Mouse (Mus musculus): ENCODE results near the gene Chst12.

The Chst12 gene

DNA sequence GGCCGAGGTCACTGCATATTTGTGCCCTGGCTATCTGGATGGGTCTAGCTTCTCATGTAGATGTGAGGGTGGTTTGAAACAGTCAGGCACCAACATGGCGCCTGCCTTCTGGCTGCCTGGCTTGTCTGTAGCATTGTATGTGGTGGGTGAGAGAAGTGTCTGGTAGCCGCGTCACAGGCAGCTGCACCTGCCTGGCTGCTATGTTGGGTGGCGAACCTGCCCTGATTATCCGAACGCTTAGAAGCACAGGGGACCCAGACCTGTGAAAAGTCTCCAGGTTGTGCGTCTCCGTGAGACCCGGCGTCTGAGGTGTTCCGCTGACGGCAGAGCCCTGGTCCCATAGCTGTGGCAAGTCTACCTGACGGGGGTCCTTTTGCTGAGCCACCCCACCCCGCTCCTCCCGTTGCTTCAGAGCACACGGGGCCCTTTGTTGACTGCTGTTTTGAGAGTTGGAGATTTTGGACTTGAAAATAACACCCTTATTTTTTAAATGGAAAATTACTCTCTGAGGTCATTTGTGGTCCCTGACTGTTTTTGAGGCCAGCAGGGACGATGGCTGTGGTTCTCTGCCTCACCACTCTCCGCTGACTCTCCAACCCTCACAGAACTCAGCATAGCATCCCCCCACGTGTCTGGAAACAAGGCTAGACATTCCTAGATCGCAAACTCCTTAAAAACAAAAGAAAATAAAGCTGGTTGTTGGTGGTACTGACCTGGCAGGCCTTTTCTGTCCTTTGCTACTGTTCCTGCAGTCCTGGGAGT lies 12.0 kb downstream of the Chst12 start:
- CTCF ChIA-PET = interaction anchor here (0.6 to 0.9 kb wide), 2 partner anchors 11 to 99 kb away, joined by 3 read pairs; no protein-coding TSS in a partner anchor

GRCm38 (mm10) chr5:140517921-140518230 lies 12.5 kb downstream of the Chst12 start:
- CTCF ChIA-PET = no interaction called here

GRCm38 (mm10) chr5:140521196-140521595 lies 15.8 kb downstream of the Chst12 start:
- CTCF ChIA-PET = no interaction called here

GRCm38 (mm10) chr5:140526754-140527153 lies 21.4 kb downstream of the Chst12 start:
- CTCF ChIA-PET = no interaction called here

DNA sequence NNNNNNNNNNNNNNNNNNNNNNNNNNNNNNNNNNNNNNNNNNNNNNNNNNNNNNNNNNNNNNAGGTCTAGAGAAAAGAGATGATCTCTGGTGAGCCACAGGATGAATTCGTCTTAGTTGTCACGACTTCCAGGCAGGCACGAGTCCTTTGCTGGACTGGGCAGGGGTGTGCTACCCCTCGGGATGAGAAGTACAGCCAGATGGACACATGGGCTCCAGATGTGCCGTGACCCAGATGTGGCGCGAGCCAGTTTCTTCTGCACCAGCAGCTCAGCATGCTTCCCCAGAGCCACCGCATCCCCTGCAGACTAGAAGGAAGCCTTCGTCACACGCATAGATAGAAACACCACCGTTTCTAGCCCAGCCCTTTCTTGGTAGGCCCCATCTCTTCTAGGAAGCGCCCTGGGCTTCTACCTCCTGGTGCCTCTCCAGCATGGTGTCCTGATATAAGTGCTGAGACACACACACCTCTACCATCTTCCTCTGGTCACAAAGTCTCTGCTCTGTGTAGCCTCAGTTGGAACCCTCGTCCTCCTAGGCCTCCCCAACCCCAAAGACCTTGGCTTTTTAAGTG lies 32.8 kb downstream of the Chst12 start:
- CTCF ChIA-PET = no interaction called here

DNA sequence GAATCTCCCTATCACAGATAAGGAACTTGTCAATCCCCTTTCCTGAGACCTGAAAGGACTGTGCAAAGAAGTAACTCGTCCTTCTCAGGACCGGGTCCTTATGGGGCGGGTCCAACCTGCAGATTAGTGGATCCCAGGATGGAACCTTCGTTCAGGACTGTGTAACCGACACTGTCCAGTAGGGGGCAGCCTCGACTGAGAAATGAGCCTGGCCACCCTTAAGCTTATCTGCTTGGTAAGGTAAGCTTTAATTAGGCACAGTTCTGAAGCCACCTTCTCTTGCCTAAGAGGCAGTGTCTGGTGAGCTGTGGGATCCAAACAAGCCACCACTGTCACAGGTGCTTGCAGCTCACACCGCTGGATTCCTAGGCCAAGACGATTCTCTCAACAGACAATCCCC lies 34.8 kb downstream of the Chst12 start:
- CTCF ChIA-PET = interaction anchor here (0.8 to 1.0 kb wide), 3 partner anchors 79 to 210 kb away, joined by 4 to 27 read pairs (median 5); no protein-coding TSS in a partner anchor

DNA sequence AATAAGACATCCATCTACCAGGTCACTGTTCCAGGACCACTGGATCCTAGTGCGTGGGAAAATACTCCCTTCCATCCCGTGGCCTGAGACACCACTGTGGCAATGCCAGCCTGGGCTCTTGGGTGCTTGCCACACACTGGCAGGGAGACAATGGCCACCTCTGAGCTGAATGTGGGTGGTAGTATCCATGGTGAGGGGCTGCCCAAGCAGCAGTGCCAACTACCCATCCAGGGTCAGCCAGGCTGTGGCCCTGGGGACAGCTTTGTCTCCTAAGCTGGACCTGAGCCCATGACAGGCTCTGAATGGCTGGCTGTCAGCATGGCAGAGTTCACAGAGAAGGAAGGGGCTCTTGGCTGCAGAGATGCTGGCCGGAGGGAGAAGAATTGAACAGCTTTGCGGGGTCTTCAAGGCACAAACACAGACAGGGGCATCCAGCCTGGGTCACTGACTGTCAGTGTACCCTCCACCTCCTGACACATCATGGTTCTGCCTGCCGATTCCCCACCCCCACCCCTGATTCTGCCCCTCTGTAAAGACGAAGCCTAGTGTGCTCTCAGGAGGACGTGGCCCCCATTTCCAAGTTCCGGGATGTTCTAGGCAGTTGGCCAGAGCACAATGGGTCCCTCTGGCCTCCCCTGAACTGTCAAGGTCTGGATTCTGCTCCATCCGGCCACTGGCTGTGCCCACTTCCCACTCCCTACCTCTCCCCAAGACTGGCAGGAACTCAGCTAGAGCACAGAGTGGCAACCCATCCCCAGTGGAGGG lies 37.6 kb downstream of the Chst12 start:
- CTCF ChIA-PET = no interaction called here

DNA sequence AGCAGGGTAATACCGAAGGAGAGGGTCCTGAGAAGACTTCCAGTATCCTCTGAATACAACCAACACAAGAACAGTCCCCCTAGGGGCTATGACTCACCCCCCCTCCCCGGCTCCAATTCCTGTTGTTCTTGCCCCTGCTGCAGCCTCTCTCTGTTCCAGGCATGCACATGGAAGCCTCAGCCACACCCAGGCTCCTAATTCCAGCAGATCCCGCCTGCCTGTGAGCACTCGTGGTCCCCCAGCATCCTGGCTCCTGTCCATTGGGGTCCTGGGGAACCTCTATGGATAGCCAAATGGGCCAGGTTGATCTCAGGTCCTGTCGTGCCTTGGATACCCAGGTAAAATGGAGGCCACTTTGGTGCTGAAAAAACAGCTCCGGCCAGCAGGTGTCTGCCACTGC lies 40.3 kb downstream of the Chst12 start:
- CTCF ChIA-PET = interaction anchor here (0.6 kb wide), 2 partner anchors 9 to 40 kb away, joined by 3 to 4 read pairs; no protein-coding TSS in a partner anchor

GRCm38 (mm10) chr5:140546332-140546731 lies 41.0 kb downstream of the Chst12 start:
- CTCF ChIA-PET = no interaction called here

DNA sequence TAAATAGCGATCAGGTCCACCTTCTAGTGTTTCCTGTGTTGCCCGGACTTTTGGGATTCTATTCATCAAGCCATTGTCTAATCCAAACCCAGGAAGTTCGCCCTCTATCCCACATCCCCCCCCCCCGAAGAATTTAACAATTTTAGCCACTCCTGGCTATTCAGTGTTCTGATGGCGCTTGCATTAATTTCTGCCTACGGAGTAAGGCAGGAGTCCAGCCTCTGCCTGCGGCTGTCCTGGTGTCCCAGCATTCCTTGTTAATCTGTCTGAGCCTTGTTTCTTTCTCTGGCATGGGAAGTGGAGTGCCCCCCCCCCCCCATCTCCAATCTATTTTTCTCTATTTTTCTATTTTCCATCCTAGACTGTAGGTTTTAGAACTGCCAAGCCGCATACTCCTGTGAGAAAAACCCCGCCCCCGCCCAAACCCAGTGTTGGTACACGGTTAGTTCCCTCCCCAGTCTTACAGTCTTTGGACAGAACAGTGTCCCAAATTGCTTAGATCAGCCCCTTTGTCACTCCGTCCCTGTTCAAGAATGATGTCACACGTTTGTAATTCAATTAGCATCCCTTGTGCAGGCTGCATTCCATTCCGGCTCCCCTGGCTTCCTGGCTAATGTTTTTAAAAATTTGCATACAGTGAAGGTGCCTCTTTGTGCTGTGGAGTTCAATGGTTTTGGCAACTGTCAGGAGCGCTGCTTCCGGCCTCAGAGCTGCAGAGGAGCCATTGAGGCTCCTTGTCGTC lies 44.1 kb downstream of the Chst12 start:
- CTCF ChIA-PET = interaction anchor here (0.7 kb wide), 1 partner anchor 1333 kb away, joined by 5 read pairs; no protein-coding TSS in a partner anchor

- CTCF ChIA-PET = no interaction called here
These were observed 48.4 kb downstream of the Chst12 start for GRCm38 (mm10) chr5:140553719-140554118.

- CTCF ChIA-PET = no interaction called here
These were observed 51.5 kb downstream of the Chst12 start for GRCm38 (mm10) chr5:140556859-140557258.

GRCm38 (mm10) chr5:140562601-140563000 lies 57.3 kb downstream of the Chst12 start:
- CTCF ChIA-PET = interaction anchor here (0.6 kb wide), 1 partner anchor 49 kb away, joined by 3 read pairs; no protein-coding TSS in a partner anchor

DNA sequence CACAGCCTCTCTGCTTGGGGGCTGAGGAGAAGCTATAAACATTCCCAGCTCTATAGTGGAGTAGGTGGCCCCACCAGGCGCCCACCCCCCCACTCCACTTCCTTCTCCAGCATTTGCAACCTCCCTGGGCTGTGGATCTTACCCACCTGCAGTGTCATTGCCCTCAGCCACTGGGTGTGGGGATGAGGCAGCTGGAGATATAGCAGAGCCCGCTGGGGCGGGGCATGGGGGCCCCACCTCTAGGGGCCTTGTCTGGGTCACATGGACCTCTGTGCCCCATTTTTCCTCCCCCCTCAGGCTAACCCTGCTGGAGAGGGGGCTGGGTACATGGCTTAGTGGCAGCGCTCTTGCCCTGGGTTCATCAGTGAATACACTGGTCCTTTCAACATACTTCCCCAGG lies 59.5 kb downstream of the Chst12 start, which contains the start of gene Grifin:
TSS of gene Grifin (minus strand) at position 176 of the 400 bp plus-strand sequence.
- CTCF ChIA-PET = interaction anchor here (1.0 kb wide), 1 partner anchor 54 kb away, joined by 3 read pairs; no protein-coding TSS in a partner anchor

DNA sequence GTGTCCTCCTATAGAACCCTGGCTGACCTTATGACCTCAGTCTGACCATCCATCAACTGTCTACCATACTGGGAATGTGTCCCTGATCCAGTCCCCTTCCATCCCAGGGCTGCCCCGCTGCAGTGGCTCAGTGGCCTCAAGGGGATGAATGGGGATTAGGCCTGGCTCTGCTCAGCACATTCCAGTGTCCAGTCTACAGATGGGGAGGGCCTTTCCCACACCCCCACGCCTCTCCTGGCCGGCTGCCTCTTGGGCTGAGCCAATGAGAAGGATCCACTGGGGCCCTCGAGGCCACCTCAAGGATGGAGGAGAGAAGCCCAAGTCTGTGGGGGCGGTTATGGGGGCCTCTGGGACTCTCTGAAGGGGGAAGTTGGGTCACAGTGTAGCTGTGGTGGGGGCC lies 60.1 kb downstream of the Chst12 start:
- CTCF ChIA-PET = interaction anchor here (1.0 kb wide), 1 partner anchor 54 kb away, joined by 3 read pairs; no protein-coding TSS in a partner anchor

GRCm38 (mm10) chr5:140565856-140566255 lies 60.5 kb downstream of the Chst12 start:
- CTCF ChIA-PET = interaction anchor here (1.0 kb wide), 1 partner anchor 53 kb away, joined by 3 read pairs; no protein-coding TSS in a partner anchor

- CTCF ChIA-PET = interaction anchor here (0.9 to 1.0 kb wide), 2 partner anchors 9 to 96 kb away, joined by 4 to 6 read pairs; no protein-coding TSS in a partner anchor
These were observed 60.9 kb downstream of the Chst12 start for GRCm38 (mm10) chr5:140566271-140566670.

DNA sequence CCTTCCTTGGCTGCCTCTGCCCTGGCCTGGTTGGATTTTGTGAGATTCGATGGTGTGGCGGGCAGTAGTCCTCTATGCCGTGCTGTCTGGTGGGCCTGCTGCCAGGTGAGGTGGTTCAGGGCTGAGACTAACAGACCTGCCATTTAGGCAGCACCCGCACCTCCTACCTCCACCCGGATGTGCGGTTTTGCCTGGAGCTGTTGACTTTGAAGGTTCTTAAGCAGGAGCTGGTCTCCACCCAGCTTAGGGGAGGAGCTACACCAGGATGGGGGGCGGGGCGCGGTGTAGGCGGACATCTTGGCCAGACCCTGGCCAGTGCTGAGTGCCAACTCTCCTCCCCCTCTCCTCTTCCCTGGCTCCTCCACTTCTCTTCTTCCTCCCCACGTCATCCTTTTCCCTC lies 62.0 kb downstream of the Chst12 start:
- CTCF ChIA-PET = interaction anchor here (0.6 to 1.0 kb wide), 5 partner anchors 8 to 190 kb away, joined by 4 to 6 read pairs (median 5); no protein-coding TSS in a partner anchor

DNA sequence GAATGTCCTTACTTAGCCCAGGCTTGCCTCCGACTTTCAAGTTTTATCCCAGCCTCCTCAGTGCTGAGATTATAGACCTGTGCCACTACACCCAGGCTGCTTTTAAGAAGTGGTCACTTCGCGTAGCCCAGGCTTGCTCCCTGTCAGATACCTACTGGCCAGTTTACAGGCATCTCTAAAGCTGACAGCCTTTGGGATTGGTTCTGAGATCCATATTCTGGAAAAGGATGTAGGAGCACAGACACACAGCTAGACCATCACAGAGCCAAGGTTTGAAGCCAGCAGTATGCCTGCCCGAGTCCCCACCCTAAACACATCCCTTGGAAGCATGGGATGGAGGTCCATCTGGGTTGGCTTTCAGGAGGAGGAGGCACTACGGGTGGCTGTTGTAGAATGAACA lies 62.4 kb downstream of the Chst12 start:
- CTCF ChIA-PET = interaction anchor here (1.0 to 1.5 kb wide), 2 partner anchors 40 to 51 kb away, joined by 3 to 5 read pairs; partner anchors contain the start of gene Lfng

DNA sequence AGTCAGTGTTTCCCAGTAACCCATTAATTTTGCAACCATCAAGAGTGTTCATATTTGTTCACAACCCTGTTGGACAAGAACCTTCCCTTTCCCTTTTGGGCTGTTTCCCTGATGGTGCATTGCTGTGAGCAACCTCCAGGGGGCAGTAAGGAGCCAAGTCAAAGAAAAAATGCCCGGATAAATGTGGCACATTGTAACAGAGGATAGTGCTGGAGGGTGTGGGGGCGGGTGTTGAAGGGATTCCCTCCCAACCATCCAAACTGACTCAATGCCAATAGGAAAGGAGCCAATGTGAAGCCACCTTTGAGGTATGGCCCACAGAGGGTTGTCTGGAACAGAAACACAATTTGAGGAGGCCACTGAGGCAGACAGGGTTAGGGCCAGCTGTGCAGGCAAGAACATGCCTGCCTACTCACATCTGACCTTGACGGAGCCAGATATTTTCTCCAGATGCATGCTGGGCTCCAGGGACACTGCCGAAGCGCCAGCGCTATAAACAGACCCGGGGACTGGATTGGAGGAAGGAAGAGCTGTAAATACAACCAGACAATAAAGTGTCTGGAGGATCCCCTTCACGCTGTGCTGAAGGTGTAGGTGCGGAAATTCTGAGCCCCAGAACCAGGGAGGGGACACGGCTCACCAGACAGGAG lies 63.1 kb downstream of the Chst12 start:
- CTCF ChIA-PET = interaction anchor here (1.0 to 1.5 kb wide), 3 partner anchors 11 to 75 kb away, joined by 3 to 6 read pairs (median 4); partner anchors contain the start of gene Lfng
